In the genomic region with DNA sequence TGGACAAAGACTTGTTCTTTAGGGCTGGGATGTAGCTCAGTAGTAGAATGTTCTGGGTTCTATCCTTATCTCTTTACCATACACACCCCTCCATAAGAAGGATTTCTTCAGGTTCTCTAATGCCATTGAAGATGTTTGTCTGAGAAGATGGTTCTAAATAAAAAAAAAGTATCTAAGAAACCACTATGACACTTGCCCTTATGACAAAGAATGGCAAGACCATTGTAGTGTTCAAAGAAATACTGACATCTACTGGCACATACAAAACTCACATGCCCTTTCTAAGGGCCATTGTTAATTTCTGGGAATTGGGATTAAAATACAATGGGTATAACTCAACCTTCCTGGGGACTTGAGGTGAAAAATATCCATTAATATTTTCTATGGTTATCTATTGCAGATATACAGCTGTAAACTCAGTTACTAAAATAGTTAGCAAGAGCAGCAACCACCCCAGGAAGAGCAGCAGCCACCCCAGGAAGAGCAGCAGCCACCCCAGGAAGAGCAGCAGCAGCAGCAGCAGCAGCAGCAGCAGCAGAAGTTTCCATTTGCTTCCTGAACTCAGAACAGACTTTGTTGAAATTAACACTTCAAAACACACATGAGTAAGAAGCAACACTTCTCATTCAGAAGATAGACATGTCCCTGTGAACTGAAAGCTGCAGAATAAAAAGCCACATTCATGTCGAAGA, we compare ENCODE assay signal across 12 mouse cellular contexts. TPM values are rescaled to one million over a fixed set of nuclear protein-coding genes. Genes with fewer than 3 reads are reported as not detected.
DNase-seq lines count a peak whose midpoint lies in the region; ATAC-seq lines count a peak whose summit lies in the region.
"Had no signal": no experiment of that assay in that cellular context is flagged by ENCODE, and none has a peak within 500 bp of the region (broad histone marks: within the 10 kb centered on the region; RNA-seq: fewer than 3 reads in every experiment).

No protein-coding gene starts in this region.

- H3K9me3 ChIP-seq in heart, embryonic 10.5 days: no peaks in the 10 kb centered on the region
- no peaks in the 10 kb centered on the region for H3K9me3 ChIP-seq in midbrain, embryonic 11.5 days (ENCODE audit: control insufficient read depth, low read length)
- no peaks in the 10 kb centered on the region for H3K9me3 ChIP-seq in midbrain, embryonic 10.5 days (replicated peaks)
- H3K9me3 ChIP-seq: forebrain, embryonic 13.5 days; hindbrain, embryonic 13.5 days; megakaryocyte, embryonic 14.5 days had no signal

- peak; percentile 38; the same call in 1 of the 2 replicates for ATAC-seq in midbrain, embryonic 11.5 days (ENCODE audit: low FRiP score)
- peak; percentile 82; the same call in 1 of the 2 replicates for ATAC-seq in neutrophil, adult 5-6 weeks (ENCODE audit: extremely low read depth, insufficient number of reproducible peaks, low FRiP score, poor library complexity, severe bottlenecking)
- ATAC-seq: forebrain, embryonic 13.5 days had no signal

- no peak overlapping the region for H3K9ac ChIP-seq in midbrain, embryonic 11.5 days (ENCODE audit: low read length)
- H3K9ac ChIP-seq: forebrain, embryonic 13.5 days; hindbrain, embryonic 13.5 days had no signal

- no peak overlapping the region for H3K4me2 ChIP-seq in midbrain, embryonic 11.5 days
- H3K4me2 ChIP-seq: forebrain, embryonic 13.5 days; hindbrain, embryonic 13.5 days had no signal

- no peak overlapping the region for H3K27ac ChIP-seq in heart, embryonic 10.5 days
- no peak overlapping the region for H3K27ac ChIP-seq in midbrain, embryonic 11.5 days (ENCODE audit: low read depth, low read length)
- H3K27ac ChIP-seq in midbrain, embryonic 10.5 days (replicated peaks): no peak overlapping the region
- H3K27ac ChIP-seq: forebrain, embryonic 13.5 days; hindbrain, embryonic 13.5 days had no signal

- H3K27me3 ChIP-seq in heart, embryonic 10.5 days (ENCODE audit: insufficient read depth, poor library complexity, severe bottlenecking): no peaks in the 10 kb centered on the region
- H3K27me3 ChIP-seq in midbrain, embryonic 11.5 days (ENCODE audit: control insufficient read depth, insufficient read depth, low read length): no peaks in the 10 kb centered on the region
- no peaks in the 10 kb centered on the region for H3K27me3 ChIP-seq in midbrain, embryonic 10.5 days (ENCODE audit: low read depth, poor library complexity, severe bottlenecking)
- H3K27me3 ChIP-seq: forebrain, embryonic 13.5 days; hindbrain, embryonic 13.5 days had no signal

- no peaks in the 10 kb centered on the region for H3K36me3 ChIP-seq in heart, embryonic 10.5 days
- H3K36me3 ChIP-seq in midbrain, embryonic 11.5 days (ENCODE audit: control insufficient read depth, insufficient read depth, low read length): no peaks in the 10 kb centered on the region
- no peaks in the 10 kb centered on the region for H3K36me3 ChIP-seq in midbrain, embryonic 10.5 days
- H3K36me3 ChIP-seq: hindbrain, embryonic 13.5 days had no signal

- H3K4me1 ChIP-seq in heart, embryonic 10.5 days: no peaks in the 10 kb centered on the region
- no peaks in the 10 kb centered on the region for H3K4me1 ChIP-seq in midbrain, embryonic 11.5 days (ENCODE audit: control insufficient read depth, insufficient read depth, low read length)
- peaks cover 3% of the 10 kb centered on the region; the same call in 1 of the 2 replicates for H3K4me1 ChIP-seq in midbrain, embryonic 10.5 days
- H3K4me1 ChIP-seq: forebrain, embryonic 13.5 days; hindbrain, embryonic 13.5 days had no signal

- DNase-seq in heart, adult 11 months: peak; percentile 62
- DNase-seq in heart, embryonic 10.5 days (ENCODE audit: low spot score): no peak
- peak; percentile 77 for DNase-seq in midbrain, embryonic 11.5 days (ENCODE audit: low spot score, missing footprints)
- DNase-seq in midbrain, embryonic 10.5 days (ENCODE audit: low spot score): no peak
- DNase-seq in adipocyte (ENCODE audit: low spot score): peak; percentile 59
- DNase-seq in spleen, postnatal 10 days (ENCODE audit: low spot score in 2 of 2): no peak
- DNase-seq in frontal cortex, postnatal 36 days (ENCODE audit: low spot score in 2 of 2): no peak
- DNase-seq: thymus, postnatal 36 days had no signal

- no peak overlapping the region for H3K4me3 ChIP-seq in heart, embryonic 10.5 days
- no peak overlapping the region for H3K4me3 ChIP-seq in midbrain, embryonic 11.5 days (ENCODE audit: low read depth, low read length)
- no peak overlapping the region for H3K4me3 ChIP-seq in midbrain, embryonic 10.5 days
- H3K4me3 ChIP-seq: forebrain, embryonic 13.5 days; hindbrain, embryonic 13.5 days; megakaryocyte, embryonic 14.5 days had no signal

- WGBS in heart, embryonic 10.5 days: 73% methylated on average over 1 of the region's 1 CpGs
- 90% methylated on average over 1 of the region's 1 CpGs for WGBS in midbrain, embryonic 11.5 days
- 97% methylated on average over 1 of the region's 1 CpGs for WGBS in midbrain, embryonic 10.5 days

RNA-seq across cellular contexts. Expression of a gene that starts 23.4 kb away (rescaled TPM):
- 590 and 679 TPM in 2 replicates for polyA plus RNA-seq in heart, embryonic 10.5 days (2016; fragmentation: Nextera tagmentation; extraction: Ambion mirVana)
- polyA plus RNA-seq in midbrain, embryonic 11.5 days (2014; fragmentation: Nextera tagmentation; extraction: Ambion mirVana): 1,500 and 1,513 TPM in 2 replicates
- polyA plus RNA-seq in midbrain, embryonic 10.5 days (2016; fragmentation: Nextera tagmentation; extraction: Ambion mirVana): 1,116 and 1,227 TPM in 2 replicates
- total RNA-seq in neutrophil, adult 5-6 weeks (2017): 1,125 and 1,268 TPM in 2 replicates

RNA-seq across cellular contexts. Expression of a gene that starts 52.6 kb away (rescaled TPM):
- polyA plus RNA-seq in heart, embryonic 10.5 days (2016; fragmentation: Nextera tagmentation; extraction: Ambion mirVana): 8.7 and 10.4 TPM in 2 replicates
- polyA plus RNA-seq in midbrain, embryonic 11.5 days (2014; fragmentation: Nextera tagmentation; extraction: Ambion mirVana): 9.6 and 12.7 TPM in 2 replicates
- polyA plus RNA-seq in midbrain, embryonic 10.5 days (2016; fragmentation: Nextera tagmentation; extraction: Ambion mirVana): 9.3 and 9.5 TPM in 2 replicates
- 7.0 and 10.0 TPM in 2 replicates for total RNA-seq in neutrophil, adult 5-6 weeks (2017)

Comparison
In these comparisons a context has a peak if more than half of its experiments do, and no peak if none do; other contexts are left out.
1. DNase-seq: peak in heart, adult 11 months (single experiment), midbrain, embryonic 11.5 days (single experiment) and adipocyte (single experiment); none in heart, embryonic 10.5 days (single experiment), midbrain, embryonic 10.5 days (single experiment), spleen, postnatal 10 days (0 of 2) and frontal cortex, postnatal 36 days (0 of 2).